Mouse (Mus musculus) ES-Bruce4 (cell line): Measurements from ENCODE around the gene Hnrnph1.

Experiments used
- CTCF ChIP-seq: IDR thresholded peaks from one replicate; pipeline ENCODE4 v1.8.1; 2011; ENCODE audit warnings: low read depth, low read length
- EP300 ChIP-seq: IDR thresholded peaks from 2 replicates; pipeline ENCODE4 v1.6.1; 2011; ENCODE audit warnings: low read depth, low read length; ENCODE audit not compliant: insufficient read depth
- POLR2A ChIP-seq: IDR thresholded peaks from one replicate; pipeline ENCODE4 v1.8.1; 2011; ENCODE audit warnings: low read length; ENCODE audit not compliant: insufficient read depth

GRCm38 (mm10) chr11:50431134-50432068 is 54.6 kb downstream of the Hnrnph1 start:
- TF ChIP-seq CTCF (no peak), POLR2A (no peak), EP300 (no peak)
